Mouse (Mus musculus) midbrain, embryonic 16.5 days (tissue): ENCODE data around the gene Aco2. TPM values are rescaled to one million over a fixed set of nuclear protein-coding genes. Genes with fewer than 3 reads are reported as not detected.

Source experiments
- ATAC-seq: fragments of 200-750 bp; cut with Nextera tagmentation; 2 replicates; pipeline ENCODE4 v1.8.0; 2017; ENCODE audit warnings: moderate TSS enrichment
- H3K27ac ChIP-seq: fragments of 300-500 bp; sonication (generic); 2 replicates; pipeline ENCODE4 v1.5.1; 2014; ENCODE audit warnings: mild to moderate bottlenecking, low read length, mixed read lengths
- H3K27me3 ChIP-seq: fragments of 300-500 bp; sonication (generic); 2 replicates; pipeline ENCODE4 v1.6.1; 2014; ENCODE audit warnings: low read depth, low read length, mixed read lengths; ENCODE audit not compliant: control insufficient read depth, insufficient read depth
- H3K36me3 ChIP-seq: fragments of 300-500 bp; sonication (generic); 2 replicates; pipeline ENCODE4 v1.6.1; 2014; ENCODE audit warnings: mild to moderate bottlenecking, low read length, moderate library complexity, mixed read lengths; ENCODE audit not compliant: control insufficient read depth, insufficient read depth
- H3K4me1 ChIP-seq: fragments of 300-500 bp; sonication (generic); 2 replicates; pipeline ENCODE4 v1.6.1; 2014; ENCODE audit warnings: mild to moderate bottlenecking, low read length, mixed read lengths; ENCODE audit not compliant: control insufficient read depth, insufficient read depth
- H3K4me2 ChIP-seq: fragments of 300-500 bp; sonication (generic); 2 replicates; pipeline ENCODE4 v1.6.1; 2014; ENCODE audit warnings: mild to moderate bottlenecking, low read length, mixed read lengths
- H3K4me3 ChIP-seq: fragments of 300-500 bp; sonication (generic); 2 replicates; pipeline ENCODE4 v1.5.1; 2014; ENCODE audit warnings: low read depth, mild to moderate bottlenecking, low read length, moderate library complexity, mixed read lengths
- H3K9ac ChIP-seq: fragments of 300-500 bp; sonication (generic); 2 replicates; pipeline ENCODE4 v1.6.1; 2014; ENCODE audit warnings: low read depth, low read length, mixed read lengths
- H3K9me3 ChIP-seq: fragments of 300-500 bp; sonication (generic); replicated peaks from 2 replicates; pipeline ENCODE4 v1.6.1; 2014; ENCODE audit warnings: mild to moderate bottlenecking, low read length, mixed read lengths; ENCODE audit not compliant: control insufficient read depth, poor library complexity, severe bottlenecking
- WGBS: fragments of 180-500 bp; shearing (Covaris S2); extraction: QIAGEN DNeasy Blood & Tissue Kit; methylation state at CpG from one replicate; pipeline ENCODE4 v1.1.7; 2014; 5-methylcytosine and 5-hydroxymethylcytosine counted together
- polyA plus RNA-seq: library from polyadenylated mRNA; unstranded; fragments of >200 nt; fragmentation: Nextera tagmentation; extraction: Ambion mirVana; gene quantifications from 2 replicates; pipeline ENCODE4 v1.2.1, GENCODE M21; 2015

The Aco2 gene
- polyA plus RNA-seq, 1 experiment from 2014 or later: 272 TPM

- 58% methylated on average over 7 of the region's 7 CpGs for WGBS
- Histone ChIP-seq H3K27me3 (no peaks in the 10 kb centered on the region), H3K27ac (peak overlapping the region; percentile 88), H3K4me2 (peak overlapping the region; percentile 61), H3K4me3 (peak overlapping the region; percentile 76), H3K36me3 (peaks cover 2% of the 10 kb centered on the region), H3K4me1 (peaks cover 28% of the 10 kb centered on the region), H3K9ac (peak overlapping the region; percentile 76), H3K9me3 (no peaks in the 10 kb centered on the region)
- peak; percentile 25; the same call in 1 of the 2 replicates for ATAC-seq
Measured at GRCm38 (mm10) chr15:81935869-81936637, 63.9 kb downstream of the Aco2 start.

- Histone ChIP-seq H3K27me3 (no peaks in the 10 kb centered on the region), H3K9me3 (no peaks in the 10 kb centered on the region), H3K36me3 (peaks cover 3% of the 10 kb centered on the region), H3K4me3 (peak within 1 kb of the TSS; percentile 76), H3K4me2 (peak within 1 kb of the TSS; percentile 61), H3K27ac (peak within 1 kb of the TSS; percentile 88), H3K4me1 (peaks cover 28% of the 10 kb centered on the region), H3K9ac (peak within 1 kb of the TSS; percentile 76)
- ATAC-seq: peak; percentile 85
- WGBS: 0% methylated on average over 12 of the region's 12 CpGs
Measured at GRCm38 (mm10) chr15:81936679-81937078, 64.6 kb downstream of the Aco2 start, which contains the start of gene Csdc2. Gene Csdc2 (plus strand): TSS chr15:81936759.

GRCm38 (mm10) chr15:81937098-81937972 is 65.2 kb downstream of the Aco2 start:
- H3K4me2 ChIP-seq: peak overlapping the region; percentile 61
- H3K27ac ChIP-seq: peak overlapping the region; percentile 88
- peak overlapping the region; percentile 76 for H3K4me3 ChIP-seq
- WGBS: 4% methylated on average over 19 of the region's 19 CpGs
- H3K9ac ChIP-seq: peak overlapping the region; percentile 76
- no peaks in the 10 kb centered on the region for H3K9me3 ChIP-seq
- H3K36me3 ChIP-seq: peaks cover 3% of the 10 kb centered on the region
- H3K4me1 ChIP-seq: peaks cover 28% of the 10 kb centered on the region
- no peaks in the 10 kb centered on the region for H3K27me3 ChIP-seq
- ATAC-seq: peak; percentile 47

- Histone ChIP-seq H3K27me3 (no peaks in the 10 kb centered on the region), H3K36me3 (peaks cover 3% of the 10 kb centered on the region), H3K4me1 (peaks cover 31% of the 10 kb centered on the region), H3K4me3 (peak overlapping the region; percentile 76), H3K4me2 (peak overlapping the region; percentile 61), H3K9me3 (no peaks in the 10 kb centered on the region), H3K27ac (peak overlapping the region; percentile 88), H3K9ac (peak overlapping the region; percentile 76)
- ATAC-seq: 0 out of 2 replicates have a peak, but pooled peaks have one; percentile 22
- WGBS: 20% methylated on average over 2 of the region's 2 CpGs
Measured at GRCm38 (mm10) chr15:81938246-81938645, 66.1 kb downstream of the Aco2 start.

- Histone ChIP-seq H3K27ac (no peak overlapping the region), H3K9ac (peak overlapping the region; percentile 39; the same call in 1 of the 2 replicates)
- WGBS: 87% methylated on average over 10 of the region's 10 CpGs
Measured at GRCm38 (mm10) chr15:81939157-81939715, 67.1 kb downstream of the Aco2 start.

GRCm38 (mm10) chr15:81939774-81940173 is 67.7 kb downstream of the Aco2 start:
- Histone ChIP-seq H3K4me2 (no peak overlapping the region), H3K4me3 (no peak overlapping the region), H3K9ac (no peak overlapping the region), H3K27ac (no peak overlapping the region), H3K9me3 (no peaks in the 10 kb centered on the region), H3K4me1 (peaks cover 33% of the 10 kb centered on the region), H3K36me3 (peaks cover 3% of the 10 kb centered on the region), H3K27me3 (no peaks in the 10 kb centered on the region)
- 95% methylated on average over 4 of the region's 4 CpGs for WGBS
- no peak for ATAC-seq

More at GRCm38 (mm10) chr15:81939157-81939715, 67.1 kb downstream of the Aco2 start:
- H3K36me3 ChIP-seq: peaks cover 3% of the 10 kb centered on the region
- no peak overlapping the region for H3K4me3 ChIP-seq
- H3K9me3 ChIP-seq: no peaks in the 10 kb centered on the region
- peaks cover 33% of the 10 kb centered on the region for H3K4me1 ChIP-seq
- H3K27me3 ChIP-seq: no peaks in the 10 kb centered on the region
- no peak for ATAC-seq
- H3K4me2 ChIP-seq: peak overlapping the region; percentile 61; the same call in 1 of the 2 replicates

GRCm38 (mm10) chr15:81940219-81940618 is 68.1 kb downstream of the Aco2 start:
- Histone ChIP-seq H3K4me1 (peaks cover 33% of the 10 kb centered on the region), H3K4me3 (no peak overlapping the region)
- ATAC-seq: no peak

GRCm38 (mm10) chr15:81941010-81941409 is 68.9 kb downstream of the Aco2 start:
- Histone ChIP-seq H3K27ac (no peak overlapping the region), H3K4me1 (peaks cover 31% of the 10 kb centered on the region), H3K9me3 (no peaks in the 10 kb centered on the region), H3K4me3 (no peak overlapping the region), H3K9ac (no peak overlapping the region), H3K27me3 (no peaks in the 10 kb centered on the region), H3K4me2 (no peak overlapping the region), H3K36me3 (peaks cover 3% of the 10 kb centered on the region)
- ATAC-seq: no peak
- WGBS: 90% methylated on average over 2 of the region's 2 CpGs

More at GRCm38 (mm10) chr15:81940219-81940618, 68.1 kb downstream of the Aco2 start:
- no peaks in the 10 kb centered on the region for H3K9me3 ChIP-seq
- H3K27me3 ChIP-seq: no peaks in the 10 kb centered on the region
- no peak overlapping the region for H3K9ac ChIP-seq
- no peak overlapping the region for H3K4me2 ChIP-seq
- 94% methylated on average over 5 of the region's 5 CpGs for WGBS
- H3K36me3 ChIP-seq: peaks cover 3% of the 10 kb centered on the region
- no peak overlapping the region for H3K27ac ChIP-seq
